Mouse (Mus musculus) CD4-positive, CD25-positive, alpha-beta regulatory T cell, adult 4 months (primary cell): ENCODE data around the gene Vti1b. TPM values are rescaled to one million over a fixed set of nuclear protein-coding genes. Genes with fewer than 3 reads are reported as not detected.

Experiments
- ATAC-seq: one replicate; pipeline ENCODE4 v1.8.0; 2017
- polyA plus RNA-seq, 2 experiments: library from polyadenylated mRNA; unstranded; fragments of 100-300 nt; shearing (Covaris generic); gene quantifications; one replicate each; pipeline ENCODE4 v1.2.1; 2017

Vti1b gene
- polyA plus RNA-seq, 2 experiments from 2014 or later, result 70.9 to 80.2 TPM

GRCm38 (mm10) chr12:79136949-79137348 is 35.5 kb downstream of the Vti1b start:
- no peak for ATAC-seq

- ATAC-seq, result no peak
Observed at GRCm38 (mm10) chr12:79135105-79135504, 37.4 kb downstream of the Vti1b start.

GRCm38 (mm10) chr12:79134676-79135075 is 37.8 kb downstream of the Vti1b start:
- ATAC-seq, result no peak

GRCm38 (mm10) chr12:79131706-79132460 is 40.6 kb downstream of the Vti1b start:
- no peak for ATAC-seq

- no peak for ATAC-seq
Observed at GRCm38 (mm10) chr12:79131178-79131675, 41.2 kb downstream of the Vti1b start.

GRCm38 (mm10) chr12:79130299-79131177 is 41.9 kb downstream of the Vti1b start, which contains the start of gene Arg2:
Gene Arg2 (plus strand): TSS chr12:79130777.
- ATAC-seq, result peak; percentile 99

- no peak for ATAC-seq
Observed at GRCm38 (mm10) chr12:79122820-79123219, 49.6 kb downstream of the Vti1b start.

GRCm38 (mm10) chr12:79118991-79119390 is 53.5 kb downstream of the Vti1b start:
- no peak for ATAC-seq

Other genes with a start within 250 kb of the Vti1b start
- 10 to 100 TPM; 33.4 to 52.5 TPM for gene Tmem229b, start 165.0 kb downstream of the Vti1b start, polyA plus RNA-seq
- gene Plekhh1, start 143.5 kb downstream of the Vti1b start, polyA plus RNA-seq, result under 1 TPM in 1 of 2 experiments, not detected in 1; 0.12 TPM
- gene Pigh, start 83.0 kb downstream of the Vti1b start, polyA plus RNA-seq, result 10 to 100 TPM; 31.8 to 35.7 TPM
- gene Arg2, start 41.9 kb downstream of the Vti1b start, polyA plus RNA-seq, result under 1 TPM in 1 of 2 experiments, not detected in 1; 0.38 TPM
- gene Rdh11, start 19.6 kb upstream of the Vti1b start, polyA plus RNA-seq, result 10 to 100 TPM; 16.0 to 19.2 TPM
- gene Rdh12, start 36.2 kb upstream of the Vti1b start, polyA plus RNA-seq, result 10 to 100 TPM; 12.5 to 14.8 TPM
- 10 to 100 TPM; 23.1 to 37.7 TPM for gene Zfyve26, start 123.6 kb upstream of the Vti1b start, polyA plus RNA-seq
- gene Rad51b, start 124.6 kb upstream of the Vti1b start, polyA plus RNA-seq, result 1 to 10 TPM; 3.7 to 4.5 TPM